Comparison of ENCODE assay signal across 32 mouse cellular contexts in genomic region chr4:80922654-80923053, GRCm38 (mm10). TPM values are rescaled to one million over a fixed set of nuclear protein-coding genes. Genes with fewer than 3 reads are reported as not detected.
"Had no signal": no experiment of that assay in that cellular context is flagged by ENCODE, and none has a peak within 500 bp of the region (broad histone marks: within the 10 kb centered on the region; RNA-seq: fewer than 3 reads in every experiment).

No protein-coding gene starts in this region.

- DNase-seq: heart, adult 2 months; heart, postnatal 10 days; heart, postnatal 14 days; heart, postnatal 36 days; heart, postnatal 4 days; kidney, adult 11 months; kidney, adult 18-20 months; kidney, adult 8-10 months; kidney, adult 9 months; kidney, postnatal 10 days; kidney, postnatal 25 days; kidney, postnatal 36 days; kidney, postnatal 4 days; layer of hippocampus, postnatal 36 days had no signal

- H3K4me3 ChIP-seq: heart, adult 2 months; heart, embryonic 10.5 days; heart, embryonic 12.5 days; heart, embryonic 13.5 days; heart, embryonic 15.5 days; hindbrain, embryonic 10.5 days; hindbrain, embryonic 12.5 days; hindbrain, embryonic 13.5 days; hindbrain, embryonic 15.5 days; intestine, embryonic 15.5 days; kidney, embryonic 15.5 days had no signal

- H3K4me1 ChIP-seq: heart, embryonic 10.5 days; heart, embryonic 12.5 days; heart, embryonic 15.5 days; hindbrain, embryonic 10.5 days; hindbrain, embryonic 12.5 days; intestine, embryonic 15.5 days; kidney, embryonic 15.5 days had no signal

- H3K27ac ChIP-seq: heart, adult 2 months; heart, embryonic 10.5 days; heart, embryonic 13.5 days; heart, embryonic 15.5 days; hindbrain, embryonic 10.5 days; hindbrain, embryonic 12.5 days; hindbrain, embryonic 13.5 days; hindbrain, embryonic 15.5 days; hindbrain, postnatal 0 days; intestine, embryonic 15.5 days; kidney, embryonic 15.5 days; kidney, postnatal 0 days had no signal

- H3K36me3 ChIP-seq: heart, embryonic 10.5 days; heart, embryonic 12.5 days; heart, embryonic 13.5 days; heart, embryonic 15.5 days; hindbrain, embryonic 10.5 days; hindbrain, embryonic 12.5 days; hindbrain, embryonic 13.5 days; hindbrain, embryonic 15.5 days; intestine, embryonic 15.5 days; kidney, embryonic 15.5 days had no signal

- ATAC-seq: hindbrain, embryonic 16.5 days; hindbrain, postnatal 0 days; inflammation-experienced regulatory T-cells, adult 6 months; intestine, embryonic 15.5 days; intestine, embryonic 16.5 days; intestine, postnatal 0 days had no signal

- H3K4me2 ChIP-seq: heart, embryonic 11.5 days; heart, embryonic 12.5 days; heart, embryonic 13.5 days; heart, embryonic 15.5 days; hindbrain, embryonic 12.5 days; hindbrain, embryonic 13.5 days; hindbrain, embryonic 15.5 days; intestine, embryonic 15.5 days; kidney, embryonic 15.5 days had no signal

- H3K27me3 ChIP-seq: heart, embryonic 12.5 days; heart, embryonic 13.5 days; heart, embryonic 15.5 days; hindbrain, embryonic 12.5 days; hindbrain, embryonic 13.5 days; hindbrain, embryonic 15.5 days; intestine, embryonic 15.5 days; kidney, embryonic 15.5 days had no signal

- H3K9ac ChIP-seq: heart, embryonic 12.5 days; heart, embryonic 13.5 days; heart, embryonic 15.5 days; hindbrain, embryonic 12.5 days; hindbrain, embryonic 13.5 days; hindbrain, embryonic 15.5 days; intestine, embryonic 15.5 days; kidney, embryonic 15.5 days had no signal

- H3K9me3 ChIP-seq: heart, embryonic 10.5 days; heart, embryonic 12.5 days; heart, embryonic 13.5 days; heart, embryonic 15.5 days; hindbrain, embryonic 10.5 days; hindbrain, embryonic 12.5 days; hindbrain, embryonic 13.5 days; hindbrain, embryonic 15.5 days; intestine, embryonic 15.5 days; kidney, embryonic 15.5 days had no signal

RNA-seq across cellular contexts. Expression of gene Lurap1l, which starts 12.2 kb away (rescaled TPM):
- total RNA-seq: hematopoietic stem cell, adult 5-6 weeks had no signal
- polyA plus RNA-seq: inflammation-experienced regulatory T-cells, adult 6 months had no signal
